Mouse (Mus musculus): Measurements from ENCODE around the gene Dusp21.

Gene Dusp21

GRCm38 (mm10) chrX:18145557-18145956, at the start of gene Dusp21:
Gene Dusp21 (plus strand): TSS chrX:18145857.
- no peak for DNase-seq (ENCODE audit: low read depth, low spot score)

GRCm38 (mm10) chrX:18160734-18161442, 15.2 kb downstream of the Dusp21 start:
- no peak for DNase-seq (ENCODE audit: low read depth, low spot score)

- DNase-seq (ENCODE audit: low read depth, low spot score), result no peak
Observed at GRCm38 (mm10) chrX:18161796-18162191, 16.1 kb downstream of the Dusp21 start.

GRCm38 (mm10) chrX:18162192-18162857, 16.7 kb downstream of the Dusp21 start, which contains the start of gene Kdm6a:
Gene Kdm6a (plus strand): TSS chrX:18162575.
- peak; percentile 98 for DNase-seq (ENCODE audit: low read depth, low spot score)

GRCm38 (mm10) chrX:18162861-18163731, 17.4 kb downstream of the Dusp21 start:
- peak; percentile 63 for DNase-seq (ENCODE audit: low read depth, low spot score)

GRCm38 (mm10) chrX:18163917-18164624, 18.4 kb downstream of the Dusp21 start:
- peak; percentile 69 for DNase-seq (ENCODE audit: low read depth, low spot score)

- no peak for DNase-seq (ENCODE audit: low read depth, low spot score)
Observed at GRCm38 (mm10) chrX:18165121-18165520, 19.5 kb downstream of the Dusp21 start.

- DNase-seq (ENCODE audit: low read depth, low spot score), result no peak
Observed at GRCm38 (mm10) chrX:18166961-18167360, 21.3 kb downstream of the Dusp21 start.

- DNase-seq (ENCODE audit: low read depth, low spot score), result peak; percentile 40
Observed at GRCm38 (mm10) chrX:18168940-18169339, 23.3 kb downstream of the Dusp21 start.

- DNase-seq (ENCODE audit: low read depth, low spot score), result no peak
Observed at GRCm38 (mm10) chrX:18174831-18175230, 29.2 kb downstream of the Dusp21 start.

- no peak for DNase-seq (ENCODE audit: low read depth, low spot score)
Observed at GRCm38 (mm10) chrX:18177803-18178202, 32.1 kb downstream of the Dusp21 start.

- no peak for DNase-seq (ENCODE audit: low read depth, low spot score)
Observed at GRCm38 (mm10) chrX:18179492-18179891, 33.8 kb downstream of the Dusp21 start.

GRCm38 (mm10) chrX:18187203-18187602, 41.5 kb downstream of the Dusp21 start:
- DNase-seq (ENCODE audit: low read depth, low spot score), result no peak

GRCm38 (mm10) chrX:18188293-18188692, 42.6 kb downstream of the Dusp21 start:
- no peak for DNase-seq (ENCODE audit: low read depth, low spot score)

All from ZHBTc4 (cell line).